Mouse (Mus musculus): ENCODE results near the gene Arid1b. TPM values are rescaled to one million over a fixed set of nuclear protein-coding genes. Genes with fewer than 3 reads are reported as not detected.

Arid1b gene
- total RNA-seq, 2 experiments from 2014 or later = 77.5 to 90.0 TPM

- DNase-seq (ENCODE audit: low spot score in 2 of 2) = no peak
- intact Hi-C loops (cut with DNase I) = no loop called here
These were observed 350.3 kb downstream of the Arid1b start for GRCm38 (mm10) chr17:5344426-5344825.

GRCm38 (mm10) chr17:5345810-5346209 lies 351.7 kb downstream of the Arid1b start:
- DNase-seq (ENCODE audit: low spot score in 2 of 2) = no peak
- intact Hi-C loops (cut with DNase I) = no loop called here

GRCm38 (mm10) chr17:5352901-5353300 lies 358.8 kb downstream of the Arid1b start:
- intact Hi-C loops (cut with DNase I) = no loop called here
- DNase-seq (ENCODE audit: low spot score in 2 of 2) = no peak

GRCm38 (mm10) chr17:5360759-5361158 lies 366.6 kb downstream of the Arid1b start:
- no peak for DNase-seq (ENCODE audit: low spot score in 2 of 2)
- intact Hi-C loops (cut with DNase I) = no loop called here

GRCm38 (mm10) chr17:5365992-5366398 lies 371.9 kb downstream of the Arid1b start:
- intact Hi-C loops (cut with DNase I) = no loop called here
- DNase-seq (ENCODE audit: low spot score in 2 of 2) = no peak

- no peak for DNase-seq (ENCODE audit: low spot score in 2 of 2)
- intact Hi-C loops (cut with DNase I) = no loop called here
These were observed 376.9 kb downstream of the Arid1b start for GRCm38 (mm10) chr17:5371032-5371431.

GRCm38 (mm10) chr17:5371521-5371920 lies 377.4 kb downstream of the Arid1b start:
- DNase-seq (ENCODE audit: low spot score in 2 of 2) = no peak
- intact Hi-C loops (cut with DNase I) = no loop called here

- intact Hi-C loops (cut with DNase I) = no loop called here
- DNase-seq (ENCODE audit: low spot score in 2 of 2) = no peak
These were observed 378.8 kb downstream of the Arid1b start for GRCm38 (mm10) chr17:5372951-5373350.

GRCm38 (mm10) chr17:5377151-5377929 lies 383.2 kb downstream of the Arid1b start:
- DNase-seq (ENCODE audit: low spot score in 2 of 2) = peak in 1 of 2 experiments; percentile 19
- intact Hi-C loops (cut with DNase I) = no loop called here

- intact Hi-C loops (cut with DNase I) = no loop called here
- DNase-seq (ENCODE audit: low spot score in 2 of 2) = no peak
These were observed 383.8 kb downstream of the Arid1b start for GRCm38 (mm10) chr17:5377930-5378310.

GRCm38 (mm10) chr17:5385694-5386093 lies 391.6 kb downstream of the Arid1b start:
- intact Hi-C loops (cut with DNase I) = no loop called here
- DNase-seq (ENCODE audit: low spot score in 2 of 2) = no peak

GRCm38 (mm10) chr17:5386885-5387545 lies 392.9 kb downstream of the Arid1b start:
- intact Hi-C loops (cut with DNase I) = no loop called here
- no peak for DNase-seq (ENCODE audit: low spot score in 2 of 2)

- no peak for DNase-seq (ENCODE audit: low spot score in 2 of 2)
- intact Hi-C loops (cut with DNase I) = no loop called here
These were observed 394.2 kb downstream of the Arid1b start for GRCm38 (mm10) chr17:5388351-5388750.

- DNase-seq (ENCODE audit: low spot score in 2 of 2) = no peak
- intact Hi-C loops (cut with DNase I) = loop anchor here (10.0 kb wide), 1 partner anchor 386 kb away; no protein-coding TSS in a partner anchor
These were observed 396.6 kb downstream of the Arid1b start for GRCm38 (mm10) chr17:5390682-5391081.

- no peak for DNase-seq (ENCODE audit: low spot score in 2 of 2)
- intact Hi-C loops (cut with DNase I) = loop anchor here (5.0 to 10.0 kb wide), 4 partner anchors 63 to 391 kb away; no protein-coding TSS in a partner anchor
These were observed 401.5 kb downstream of the Arid1b start for GRCm38 (mm10) chr17:5395454-5396205.

- intact Hi-C loops (cut with DNase I) = loop anchor here (5.0 to 10.0 kb wide), 4 partner anchors 64 to 391 kb away; no protein-coding TSS in a partner anchor
- DNase-seq (ENCODE audit: low spot score in 2 of 2) = peak in 1 of 2 experiments; percentile 52
These were observed 402.1 kb downstream of the Arid1b start for GRCm38 (mm10) chr17:5396213-5396612.
